Mouse (Mus musculus): ENCODE results near the gene Mettl11b. TPM values are rescaled to one million over a fixed set of nuclear protein-coding genes. Genes with fewer than 3 reads are reported as not detected.

The Mettl11b gene
- total RNA-seq, 2 experiments from 2014 or later, result not detected

Other genes starting within 250 kb of the Mettl11b start
- 10 to 100 TPM; 19.0 to 22.4 TPM for gene Kifap3, start 54.4 kb upstream of the Mettl11b start, total RNA-seq (2021)
- 10 to 100 TPM; 15.8 to 18.1 TPM for gene Scyl3, start 203.9 kb upstream of the Mettl11b start, total RNA-seq (2021)